ENCODE assay signal across 8 mouse cellular contexts in the genomic region with DNA sequence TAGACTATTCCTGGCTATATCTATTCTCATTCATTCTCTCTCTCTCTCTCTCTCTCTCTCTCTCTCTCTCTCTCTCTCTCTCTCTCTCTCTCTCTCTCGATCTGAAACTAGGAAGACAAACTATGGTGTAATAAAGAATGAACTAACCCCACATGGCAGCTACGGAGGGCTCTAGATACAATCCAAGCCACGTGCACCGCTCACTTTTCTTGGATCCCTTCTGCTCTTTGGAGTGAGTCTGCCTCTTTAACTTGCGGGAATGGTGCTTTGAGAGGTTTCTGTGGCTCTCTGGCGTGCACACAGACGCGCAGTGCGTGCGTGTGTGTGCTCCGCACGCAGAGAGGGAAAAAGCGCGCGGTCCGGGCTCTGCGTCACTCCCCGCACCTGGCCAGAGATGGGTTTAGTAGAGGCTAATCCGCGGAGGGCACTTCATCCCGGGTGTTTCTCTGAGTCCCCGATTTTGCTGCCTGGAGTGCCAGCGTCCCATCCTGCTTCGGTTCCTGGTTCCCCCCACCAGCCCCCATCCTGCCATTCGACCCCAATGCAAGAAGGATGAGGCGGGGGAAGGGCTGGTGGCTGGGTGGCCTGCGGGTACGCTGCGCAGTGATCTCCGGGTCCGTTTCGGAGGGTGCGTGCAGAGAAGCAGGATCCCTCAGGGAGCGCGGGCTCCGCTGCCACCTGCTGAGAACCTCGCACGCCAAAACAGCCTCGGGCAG. TPM values are rescaled to one million over a fixed set of nuclear protein-coding genes. Genes with fewer than 3 reads are reported as not detected.
DNase-seq lines count a peak whose midpoint lies in the region; ATAC-seq and TF ChIP-seq lines count a peak whose summit lies in the region.

No protein-coding gene starts in this region.

- under 1% methylated on average over 38 of the region's 39 CpGs for WGBS in embryonic facial prominence, embryonic 11.5 days
- WGBS in hindbrain, postnatal 0 days: under 1% methylated on average over 38 of the region's 39 CpGs
- 1% methylated on average over 37 of the region's 39 CpGs for WGBS in neural tube, embryonic 14.5 days

- peak overlapping the region; percentile 60 for H3K9ac ChIP-seq in embryonic facial prominence, embryonic 11.5 days (replicated peaks; ENCODE audit: low read length)
- H3K9ac ChIP-seq in hindbrain, postnatal 0 days (replicated peaks; ENCODE audit: low read length): peak overlapping the region; percentile 65
- peak overlapping the region; percentile 61 for H3K9ac ChIP-seq in neural tube, embryonic 14.5 days (replicated peaks; ENCODE audit: low read depth, low read length)

- no peaks in the 10 kb centered on the region for H3K36me3 ChIP-seq in embryonic facial prominence, embryonic 11.5 days (replicated peaks; ENCODE audit: control insufficient read depth, insufficient read depth, low read depth, low read length)
- no peaks in the 10 kb centered on the region for H3K36me3 ChIP-seq in hindbrain, postnatal 0 days (ENCODE audit: insufficient read depth, low read length)
- H3K36me3 ChIP-seq in neural tube, embryonic 14.5 days (ENCODE audit: control insufficient read depth, insufficient read depth, low read length): no peaks in the 10 kb centered on the region

- H3K27me3 ChIP-seq in embryonic facial prominence, embryonic 11.5 days (ENCODE audit: control insufficient read depth, insufficient read depth, low read length): peaks cover 28% of the 10 kb centered on the region
- H3K27me3 ChIP-seq in hindbrain, postnatal 0 days (ENCODE audit: insufficient read depth, low read length): no peaks in the 10 kb centered on the region
- H3K27me3 ChIP-seq in neural tube, embryonic 14.5 days (ENCODE audit: control insufficient read depth, insufficient read depth, low read length): peaks cover 10% of the 10 kb centered on the region; the same call in 1 of the 2 replicates

- no peak for DNase-seq in cerebellum, adult 9-11 months
- DNase-seq in CD8-positive naive resting alpha-beta T cell, adult 2 months (ENCODE audit: low read depth in 2 of 2, low spot score in 2 of 2): peak; percentile 20 to 28
- peak; percentile 35 for DNase-seq in embryonic facial prominence, embryonic 11.5 days (ENCODE audit: low spot score)
- peak; percentile 65 for DNase-seq in hindbrain, postnatal 0 days (ENCODE audit: low spot score)
- peak; percentile 29 for DNase-seq in liver
- DNase-seq in yolk sac, embryonic 10.5 days (ENCODE audit: low spot score): no peak

- H3K4me3 ChIP-seq in embryonic facial prominence, embryonic 11.5 days (ENCODE audit: low read depth, low read length): peak overlapping the region; percentile 59
- H3K4me3 ChIP-seq in hindbrain, postnatal 0 days (ENCODE audit: low read length): peak overlapping the region; percentile 76
- H3K4me3 ChIP-seq in neural tube, embryonic 14.5 days (ENCODE audit: low read depth, low read length): peak overlapping the region; percentile 60

- H3K9me3 ChIP-seq in embryonic facial prominence, embryonic 11.5 days (replicated peaks; ENCODE audit: control insufficient read depth, low read length): no peaks in the 10 kb centered on the region
- no peaks in the 10 kb centered on the region for H3K9me3 ChIP-seq in hindbrain, postnatal 0 days (ENCODE audit: low read length)
- no peaks in the 10 kb centered on the region for H3K9me3 ChIP-seq in neural tube, embryonic 14.5 days (ENCODE audit: control insufficient read depth, low read length)

- no peaks in the 10 kb centered on the region; the same call in 1 of the 2 replicates for H3K4me1 ChIP-seq in embryonic facial prominence, embryonic 11.5 days (ENCODE audit: control insufficient read depth, insufficient read depth, low read length)
- H3K4me1 ChIP-seq in hindbrain, postnatal 0 days (ENCODE audit: insufficient read depth, low read length): no peaks in the 10 kb centered on the region
- 0 out of 2 replicates have a peak, but pooled peaks cover 2% of the 10 kb centered on the region for H3K4me1 ChIP-seq in neural tube, embryonic 14.5 days (ENCODE audit: control insufficient read depth, insufficient read depth, low read length)

- TF ChIP-seq CTCF in hindbrain, postnatal 0 days (IDR thresholded peaks at IDR 0.05; ENCODE audit: low read depth): no peak

- H3K27ac ChIP-seq in embryonic facial prominence, embryonic 11.5 days (replicated peaks; ENCODE audit: low read depth, low read length): no peak overlapping the region
- peak overlapping the region; percentile 36; the same call in 1 of the 2 replicates for H3K27ac ChIP-seq in hindbrain, postnatal 0 days
- H3K27ac ChIP-seq in neural tube, embryonic 14.5 days (ENCODE audit: low read depth, low read length): no peak overlapping the region

- ATAC-seq in cerebellum, adult (ENCODE audit: insufficient number of reproducible peaks, low FRiP score, low TSS enrichment): peak; percentile 72
- peak; percentile 46; the same call in 1 of the 2 replicates for ATAC-seq in embryonic facial prominence, embryonic 11.5 days (replicated peaks; ENCODE audit: insufficient number of reproducible peaks, low FRiP score, low TSS enrichment, low read depth)
- ATAC-seq in hindbrain, postnatal 0 days: peak; percentile 77
- ATAC-seq in neural tube, embryonic 14.5 days (ENCODE audit: low read depth): peak; percentile 70

- H3K4me2 ChIP-seq in embryonic facial prominence, embryonic 11.5 days (ENCODE audit: low read depth, low read length): peak overlapping the region; percentile 94
- H3K4me2 ChIP-seq in hindbrain, postnatal 0 days (ENCODE audit: low read depth, low read length): peak overlapping the region; percentile 100
- H3K4me2 ChIP-seq in neural tube, embryonic 14.5 days (ENCODE audit: low read depth, low read length): peak overlapping the region; percentile 100

RNA-seq across cellular contexts. Expression of gene Tbc1d1, which starts 3.1 kb away (rescaled TPM):
- polyA plus RNA-seq in embryonic facial prominence, embryonic 11.5 days (2014; fragmentation: Nextera tagmentation; extraction: Ambion mirVana): 29.5 and 30.4 TPM in 2 replicates
- total RNA-seq in hindbrain, postnatal 0 days (2014; rRNA removed): 17.3 and 19.2 TPM in 2 replicates
- 7.2 and 8.6 TPM in 2 replicates for polyA plus RNA-seq in hindbrain, postnatal 0 days (2015; fragmentation: Nextera tagmentation; extraction: Ambion mirVana)
- 16.0 and 21.1 TPM in 2 replicates for polyA plus RNA-seq in neural tube, embryonic 14.5 days (2014; fragmentation: Nextera tagmentation; extraction: Ambion mirVana)

Comparison
In these comparisons a context has a peak if more than half of its experiments do, and no peak if none do; other contexts are left out.
1. DNase-seq: peak in CD8-positive naive resting alpha-beta T cell, adult 2 months (2 of 2), embryonic facial prominence, embryonic 11.5 days (single experiment), hindbrain, postnatal 0 days (single experiment) and liver (single experiment); none in cerebellum, adult 9-11 months (single experiment) and yolk sac, embryonic 10.5 days (single experiment).
2. Peak in every context shown above with its lines, with median percentiles within 50 percentile points of each other: ATAC-seq, H3K4me2 ChIP-seq, H3K4me3 ChIP-seq and H3K9ac ChIP-seq.